Mouse (Mus musculus): ENCODE results near the gene Etnk2. TPM values are rescaled to one million over a fixed set of nuclear protein-coding genes. Genes with fewer than 3 reads are reported as not detected.

Etnk2 gene
- total RNA-seq, 1 experiment from 2014 or later: not detected

DNA sequence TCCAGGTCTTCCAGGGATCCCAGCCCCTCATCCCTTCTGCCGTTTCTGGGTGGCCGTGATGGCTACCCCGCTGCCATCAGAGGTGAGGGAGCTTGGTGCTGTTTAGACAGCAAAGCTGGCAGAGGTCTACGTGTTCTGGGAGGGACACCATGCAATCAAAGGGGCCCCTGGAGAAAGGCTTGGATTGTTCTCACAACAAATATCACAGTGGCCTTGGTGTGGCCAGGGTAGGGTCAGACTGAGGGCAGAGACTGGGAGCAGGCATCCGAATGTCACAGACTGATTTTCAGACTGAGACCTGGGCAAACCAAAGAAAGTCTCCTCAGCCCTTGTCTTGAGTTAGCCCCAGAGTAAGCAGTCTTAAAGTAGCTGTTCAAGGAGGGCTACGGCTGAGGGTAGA is 8.1 kb downstream of the Etnk2 start:
- ATAC-seq (replicated peaks in 1 of 2; ENCODE audit: insufficient read depth in 1 of 2, low FRiP score in 2 of 2, low TSS enrichment in 1 of 2, low read depth in 1 of 2, poor library complexity in 2 of 2, severe bottlenecking in 2 of 2): no peak

- ATAC-seq (replicated peaks in 1 of 2; ENCODE audit: insufficient read depth in 1 of 2, low FRiP score in 2 of 2, low TSS enrichment in 1 of 2, low read depth in 1 of 2, poor library complexity in 2 of 2, severe bottlenecking in 2 of 2): no peak
Measured at GRCm38 (mm10) chr1:133372113-133372512, 8.7 kb downstream of the Etnk2 start.

DNA sequence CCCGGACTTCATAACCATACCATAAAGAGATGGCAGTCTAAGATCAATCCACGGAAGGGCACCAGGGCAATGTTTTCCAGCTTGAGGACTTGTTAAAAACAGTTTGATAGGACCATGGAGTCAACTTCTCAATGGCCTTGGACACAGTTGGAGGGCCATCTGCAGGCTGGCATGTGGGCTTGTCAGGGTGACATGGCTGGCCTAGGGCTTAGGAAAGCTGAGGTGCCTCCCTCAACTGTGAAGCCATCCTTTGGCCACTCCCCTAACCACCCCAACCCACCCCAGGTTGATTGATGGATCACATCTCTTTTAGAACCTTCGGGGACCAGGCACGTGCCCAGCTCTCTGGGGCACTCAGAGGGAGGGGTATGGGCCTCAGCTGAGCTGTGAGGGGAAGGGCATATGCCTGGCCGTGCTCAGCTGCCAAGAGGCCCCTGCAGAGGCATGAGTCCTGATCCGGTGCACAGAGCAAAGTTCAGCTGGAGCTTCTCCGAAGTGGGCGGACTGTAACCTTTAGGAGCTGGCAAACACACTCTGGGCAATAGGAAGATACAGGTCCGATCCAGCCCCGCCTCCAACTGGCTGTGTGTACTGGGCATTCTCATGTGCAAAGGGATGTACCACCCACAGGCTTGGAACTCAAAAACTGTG is 12.4 kb downstream of the Etnk2 start:
- no peak for ATAC-seq (replicated peaks in 1 of 2; ENCODE audit: insufficient read depth in 1 of 2, low FRiP score in 2 of 2, low TSS enrichment in 1 of 2, low read depth in 1 of 2, poor library complexity in 2 of 2, severe bottlenecking in 2 of 2)

DNA sequence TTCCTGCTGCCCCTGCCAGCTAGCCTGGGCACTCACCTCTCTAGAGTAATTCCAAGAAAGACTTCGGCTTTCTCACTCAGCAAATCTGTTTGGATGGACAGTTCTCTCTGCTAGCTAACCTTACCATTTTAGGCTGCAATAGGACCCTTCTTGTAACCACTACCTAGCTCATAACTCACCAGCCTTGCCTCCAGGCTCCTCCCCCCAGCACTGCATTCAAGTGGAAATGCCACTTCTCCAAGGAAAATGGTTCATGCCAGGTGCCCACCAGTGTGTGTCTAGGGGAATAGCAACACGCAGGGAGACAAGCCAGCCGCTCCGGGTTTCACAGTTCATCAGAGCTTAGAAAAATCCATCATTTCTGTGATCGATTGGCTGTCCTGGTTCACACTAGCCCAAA is 14.2 kb downstream of the Etnk2 start:
- ATAC-seq (replicated peaks in 1 of 2; ENCODE audit: insufficient read depth in 1 of 2, low FRiP score in 2 of 2, low TSS enrichment in 1 of 2, low read depth in 1 of 2, poor library complexity in 2 of 2, severe bottlenecking in 2 of 2): no peak

DNA sequence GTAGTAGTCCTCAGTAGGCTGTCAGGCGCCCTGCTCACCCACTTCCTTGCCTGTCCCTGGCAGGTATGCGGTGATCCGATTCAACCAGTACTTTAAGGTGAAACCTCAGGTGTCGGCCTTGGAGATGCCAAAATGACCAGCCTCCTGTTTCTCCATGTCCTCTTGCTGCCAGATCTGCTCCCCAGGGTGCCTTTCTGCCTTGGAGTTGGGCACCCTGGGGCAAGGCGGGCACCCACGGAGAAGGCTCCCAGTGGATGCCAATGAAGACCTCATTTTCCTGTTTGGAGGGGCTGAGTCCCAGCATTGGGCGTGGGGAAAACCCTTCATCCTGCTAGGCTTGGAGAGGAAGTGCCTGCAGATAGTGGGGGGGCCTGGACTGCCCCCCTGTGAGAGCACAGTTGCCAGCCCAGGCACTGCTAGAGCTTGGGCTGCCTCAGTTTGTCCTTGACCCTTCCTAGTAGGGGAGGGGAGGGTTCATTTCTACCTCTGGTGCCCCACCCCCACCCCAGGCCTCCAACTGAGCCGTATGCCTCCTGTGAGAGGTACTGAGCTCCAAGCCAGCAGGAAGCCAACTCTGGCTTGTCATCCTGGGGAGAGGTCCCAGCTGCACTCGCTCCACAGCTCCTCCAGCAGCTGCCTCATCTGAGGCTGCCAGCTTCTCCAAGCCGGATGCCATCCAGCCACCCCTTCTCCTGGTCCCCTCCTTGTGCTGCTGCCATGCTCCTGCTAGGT is 16.0 kb downstream of the Etnk2 start:
- ATAC-seq (replicated peaks in 1 of 2; ENCODE audit: insufficient read depth in 1 of 2, low FRiP score in 2 of 2, low TSS enrichment in 1 of 2, low read depth in 1 of 2, poor library complexity in 2 of 2, severe bottlenecking in 2 of 2): no peak

GRCm38 (mm10) chr1:133379986-133380320 is 16.6 kb downstream of the Etnk2 start:
- ATAC-seq (replicated peaks in 1 of 2; ENCODE audit: insufficient read depth in 1 of 2, low FRiP score in 2 of 2, low TSS enrichment in 1 of 2, low read depth in 1 of 2, poor library complexity in 2 of 2, severe bottlenecking in 2 of 2): no peak

GRCm38 (mm10) chr1:133380347-133381065 is 17.1 kb downstream of the Etnk2 start:
- peak; percentile 27 to 47 for ATAC-seq (replicated peaks in 1 of 2; ENCODE audit: insufficient read depth in 1 of 2, low FRiP score in 2 of 2, low TSS enrichment in 1 of 2, low read depth in 1 of 2, poor library complexity in 2 of 2, severe bottlenecking in 2 of 2)

DNA sequence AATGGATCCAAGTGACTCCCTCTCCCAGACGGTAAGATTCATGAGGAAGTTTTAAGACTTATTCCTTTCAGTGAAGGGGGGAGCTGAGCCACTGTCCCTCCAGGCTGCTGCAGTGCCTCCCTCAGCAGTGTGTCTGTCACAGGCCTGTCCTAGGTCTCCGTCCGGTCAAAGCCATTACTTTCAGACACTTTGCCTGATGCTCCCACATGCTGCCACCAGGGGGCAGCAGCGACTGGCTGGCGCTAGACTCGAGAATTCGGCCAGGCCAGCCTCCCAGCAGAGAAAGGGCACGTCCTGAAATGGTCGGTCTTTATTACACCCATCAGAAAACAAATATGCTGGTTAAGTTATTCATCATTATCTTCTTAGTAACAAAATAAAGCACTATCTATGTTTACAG is 18.6 kb downstream of the Etnk2 start:
- peak; percentile 24 to 61; a peak in 3 of 4 replicates for ATAC-seq (replicated peaks in 1 of 2; ENCODE audit: insufficient read depth in 1 of 2, low FRiP score in 2 of 2, low TSS enrichment in 1 of 2, low read depth in 1 of 2, poor library complexity in 2 of 2, severe bottlenecking in 2 of 2)

GRCm38 (mm10) chr1:133382552-133383155 is 19.3 kb downstream of the Etnk2 start:
- no peak for ATAC-seq (replicated peaks in 1 of 2; ENCODE audit: insufficient read depth in 1 of 2, low FRiP score in 2 of 2, low TSS enrichment in 1 of 2, low read depth in 1 of 2, poor library complexity in 2 of 2, severe bottlenecking in 2 of 2)

GRCm38 (mm10) chr1:133383157-133383783 is 19.9 kb downstream of the Etnk2 start:
- ATAC-seq (replicated peaks in 1 of 2; ENCODE audit: insufficient read depth in 1 of 2, low FRiP score in 2 of 2, low TSS enrichment in 1 of 2, low read depth in 1 of 2, poor library complexity in 2 of 2, severe bottlenecking in 2 of 2): no peak

DNA sequence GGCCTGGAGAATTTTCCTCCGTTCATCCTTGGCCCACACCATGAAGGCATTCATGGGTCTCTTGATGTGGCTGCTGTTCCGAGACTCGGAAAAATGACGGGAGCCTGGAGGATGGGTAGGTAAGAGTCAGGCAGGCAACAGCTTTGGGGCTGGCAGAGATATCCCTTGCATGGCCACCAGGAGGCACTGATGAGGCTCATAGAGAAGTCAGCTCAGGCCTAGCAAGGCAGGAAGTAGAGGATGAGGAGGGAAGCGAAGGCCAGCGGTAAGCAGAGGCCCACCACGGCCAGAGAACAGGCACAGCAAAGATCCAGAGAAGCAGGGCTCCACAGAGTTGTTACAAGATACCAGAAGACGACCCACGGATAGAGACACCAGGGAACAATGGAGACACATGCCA is 22.1 kb downstream of the Etnk2 start:
- peak; percentile 69 to 77; a peak in 3 of 4 replicates for ATAC-seq (replicated peaks in 1 of 2; ENCODE audit: insufficient read depth in 1 of 2, low FRiP score in 2 of 2, low TSS enrichment in 1 of 2, low read depth in 1 of 2, poor library complexity in 2 of 2, severe bottlenecking in 2 of 2)

GRCm38 (mm10) chr1:133386209-133386608 is 22.8 kb downstream of the Etnk2 start:
- no peak for ATAC-seq (replicated peaks in 1 of 2; ENCODE audit: insufficient read depth in 1 of 2, low FRiP score in 2 of 2, low TSS enrichment in 1 of 2, low read depth in 1 of 2, poor library complexity in 2 of 2, severe bottlenecking in 2 of 2)

- ATAC-seq (replicated peaks in 1 of 2; ENCODE audit: insufficient read depth in 1 of 2, low FRiP score in 2 of 2, low TSS enrichment in 1 of 2, low read depth in 1 of 2, poor library complexity in 2 of 2, severe bottlenecking in 2 of 2): no peak
Measured at GRCm38 (mm10) chr1:133387539-133388268, 24.3 kb downstream of the Etnk2 start.

GRCm38 (mm10) chr1:133394702-133395101 is 31.3 kb downstream of the Etnk2 start:
- no peak for ATAC-seq (replicated peaks in 1 of 2; ENCODE audit: insufficient read depth in 1 of 2, low FRiP score in 2 of 2, low TSS enrichment in 1 of 2, low read depth in 1 of 2, poor library complexity in 2 of 2, severe bottlenecking in 2 of 2)

- no peak for ATAC-seq (replicated peaks in 1 of 2; ENCODE audit: insufficient read depth in 1 of 2, low FRiP score in 2 of 2, low TSS enrichment in 1 of 2, low read depth in 1 of 2, poor library complexity in 2 of 2, severe bottlenecking in 2 of 2)
Measured at GRCm38 (mm10) chr1:133396693-133397092, 33.3 kb downstream of the Etnk2 start.

GRCm38 (mm10) chr1:133397094-133397482 is 33.7 kb downstream of the Etnk2 start:
- ATAC-seq (replicated peaks in 1 of 2; ENCODE audit: insufficient read depth in 1 of 2, low FRiP score in 2 of 2, low TSS enrichment in 1 of 2, low read depth in 1 of 2, poor library complexity in 2 of 2, severe bottlenecking in 2 of 2): no peak

All from hematopoietic stem cell, adult 5-6 weeks (primary cell).